Mouse (Mus musculus): Measurements from ENCODE around the gene Apol11b. TPM values are rescaled to one million over a fixed set of nuclear protein-coding genes. Genes with fewer than 3 reads are reported as not detected.

Gene Apol11b
- total RNA-seq, 2 experiments from 2014 or later = not detected

Other genes with a start within 250 kb of the Apol11b start
- gene Apol7a, start 244.2 kb downstream of the Apol11b start, total RNA-seq (2021) = not detected
- under 1 TPM in 1 of 2 experiments, not detected in 1; 0.22 TPM for gene Apol9a, start 232.2 kb downstream of the Apol11b start, total RNA-seq (2021)
- not detected for gene Apol7b, start 195.8 kb downstream of the Apol11b start, total RNA-seq (2021)
- not detected for gene Apol10a, start 166.2 kb downstream of the Apol11b start, total RNA-seq (2021)
- gene Apol11a, start 135.0 kb downstream of the Apol11b start, total RNA-seq (2021) = not detected
- not detected for gene Apol7c, start 110.0 kb downstream of the Apol11b start, total RNA-seq (2021)
- not detected for gene 1700025B11Rik, start 81.4 kb downstream of the Apol11b start, total RNA-seq (2021)
- gene Apol10b, start 47.2 kb downstream of the Apol11b start, total RNA-seq (2021) = not detected
- not detected for gene Gm36245, start 44.0 kb downstream of the Apol11b start, total RNA-seq (2021)
- gene Apol7e, start 55.6 kb upstream of the Apol11b start, total RNA-seq (2021) = not detected
- gene Apol9b, start 85.8 kb upstream of the Apol11b start, total RNA-seq (2021) = under 1 TPM in 1 of 2 experiments, not detected in 1; 0.22 TPM
- under 1 TPM; 0.48 to 0.97 TPM for gene Apol8, start 113.7 kb upstream of the Apol11b start, total RNA-seq (2021)
- 10 to 100 TPM; 59.5 to 63.4 TPM for gene Myh9, start 198.9 kb upstream of the Apol11b start, total RNA-seq (2021)